Mouse (Mus musculus) urinary bladder, postnatal 25 days (tissue): ENCODE measurements at regions not wholly inside any gene's neighbourhood (a gene's known extent, or its start where the extent isn't known, plus 50 kb on each side); places are given as distances from the start of the nearest gene placed in this dataset.

Experiments used
- DNase-seq: peaks from one replicate; pipeline ENCODE4 v3.0.0; 2022; ENCODE audit warnings: low spot score

- DNase-seq, result no peak
These were observed 85.7 kb upstream of the Gm9972 start for GRCm38 (mm10) chr11:42949823-42950222.

- no peak for DNase-seq
These were observed 81.4 kb upstream of the Gm9972 start for GRCm38 (mm10) chr11:42954169-42954568.

GRCm38 (mm10) chr11:42965732-42966131 lies 69.8 kb upstream of the Gm9972 start:
- DNase-seq, result no peak

GRCm38 (mm10) chr11:42978245-42978644 lies 57.3 kb upstream of the Gm9972 start:
- no peak for DNase-seq
